Comparison of ENCODE assay signal across 8 mouse cellular contexts in the genomic region with DNA sequence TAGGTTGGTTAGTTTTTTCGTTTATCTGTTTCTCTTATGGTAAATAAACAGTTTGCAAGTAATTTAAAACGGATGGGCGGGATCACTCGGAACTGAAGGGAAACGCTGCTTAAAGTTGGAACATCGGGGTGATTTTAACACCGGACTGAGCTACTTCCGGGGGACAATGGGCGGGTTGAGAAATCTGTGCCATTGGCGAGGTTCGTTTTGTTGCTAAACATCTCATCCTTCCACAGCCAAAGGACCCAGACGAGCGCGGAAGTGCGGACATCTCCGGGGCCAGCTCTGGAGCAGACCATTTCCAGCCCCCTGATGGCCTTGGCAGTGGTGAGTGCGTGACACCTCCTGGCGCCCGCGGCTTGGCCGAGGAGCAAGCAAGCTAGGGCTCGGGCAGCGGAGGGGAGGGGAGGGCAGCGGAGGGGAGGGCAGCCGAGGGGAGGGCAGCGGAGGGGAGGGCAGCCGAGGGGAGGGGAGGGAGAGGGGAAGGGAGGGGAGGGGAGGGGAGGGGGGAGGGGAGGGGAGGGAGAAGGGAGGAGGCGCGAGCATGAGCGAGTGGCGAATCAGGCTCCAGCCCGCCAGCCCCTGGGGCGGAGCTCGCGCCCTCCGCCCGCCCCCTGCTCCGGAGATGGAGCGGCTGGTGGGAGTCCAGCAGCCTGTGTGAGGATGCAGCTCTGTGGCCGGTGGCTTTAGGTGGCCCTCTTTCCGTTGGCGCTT. TPM values are rescaled to one million over a fixed set of nuclear protein-coding genes. Genes with fewer than 3 reads are reported as not detected.
A peak's percentile ranks its signal among the peaks of the same experiment; 100 is the strongest.
DNase-seq lines count a peak whose midpoint lies in the region; ATAC-seq and TF ChIP-seq lines count a peak whose summit lies in the region.

No protein-coding gene starts in this region.

- no peak for TF ChIP-seq POLR2A in ES-Bruce4 (IDR thresholded peaks at IDR 0.05; ENCODE audit: insufficient read depth, low read length)

- TF ChIP-seq EP300 in ES-Bruce4 (IDR thresholded peaks at IDR 0.05; ENCODE audit: insufficient read depth, low read depth, low read length): no peak
- no peak for TF ChIP-seq EP300 in heart, postnatal 0 days (IDR thresholded peaks at IDR 0.05; ENCODE audit: low read depth)
- TF ChIP-seq EP300 in liver, postnatal 0 days (IDR thresholded peaks at IDR 0.05; ENCODE audit: low read depth): no peak

- peak; percentile 98 for ATAC-seq in forebrain, embryonic 12.5 days (ENCODE audit: low FRiP score)
- peak; percentile 93 for ATAC-seq in heart, postnatal 0 days (ENCODE audit: insufficient read depth, low read depth)
- peak; percentile 89 for ATAC-seq in liver, postnatal 0 days
- peak; percentile 99 for ATAC-seq in neural tube, embryonic 14.5 days (ENCODE audit: low read depth)

- peak overlapping the region; percentile 45 for H3K9ac ChIP-seq in ES-Bruce4 (ENCODE audit: low read depth, poor library complexity, severe bottlenecking)
- H3K9ac ChIP-seq in forebrain, embryonic 12.5 days: peak overlapping the region; percentile 61
- peak overlapping the region; percentile 42 for H3K9ac ChIP-seq in heart, postnatal 0 days (replicated peaks; ENCODE audit: low read depth, low read length)
- H3K9ac ChIP-seq in liver, postnatal 0 days (replicated peaks): peak overlapping the region; percentile 58
- peak overlapping the region; percentile 28; the same call in 1 of the 2 replicates for H3K9ac ChIP-seq in neural tube, embryonic 14.5 days (replicated peaks; ENCODE audit: low read depth, low read length)

- H3K36me3 ChIP-seq in ES-Bruce4 (ENCODE audit: control insufficient read depth, insufficient read depth, low read length, poor library complexity, severe bottlenecking): no peaks in the 10 kb centered on the region
- no peaks in the 10 kb centered on the region for H3K36me3 ChIP-seq in forebrain, embryonic 12.5 days (replicated peaks)
- no peaks in the 10 kb centered on the region for H3K36me3 ChIP-seq in heart, postnatal 0 days (replicated peaks; ENCODE audit: control insufficient read depth, insufficient read depth, low read length)
- H3K36me3 ChIP-seq in liver, postnatal 0 days (replicated peaks; ENCODE audit: insufficient read depth, low read length): no peaks in the 10 kb centered on the region
- H3K36me3 ChIP-seq in neural tube, embryonic 14.5 days (ENCODE audit: control insufficient read depth, insufficient read depth, low read length): no peaks in the 10 kb centered on the region

- WGBS in forebrain, embryonic 12.5 days: 18% methylated on average over 26 of the region's 42 CpGs
- WGBS in heart, postnatal 0 days: 14% methylated on average over 33 of the region's 42 CpGs
- WGBS in liver, postnatal 0 days (ENCODE audit: insufficient replicate concordance): 23% methylated on average over 33 of the region's 42 CpGs
- WGBS in neural tube, embryonic 14.5 days: 18% methylated on average over 29 of the region's 42 CpGs

- H3K27me3 ChIP-seq in ES-Bruce4 (ENCODE audit: control insufficient read depth, insufficient read depth, low read length, poor library complexity, severe bottlenecking): peaks cover 1% of the 10 kb centered on the region; the same call in 1 of the 2 replicates
- 0 out of 2 replicates have a peak, but pooled peaks cover 3% of the 10 kb centered on the region for H3K27me3 ChIP-seq in forebrain, embryonic 12.5 days
- H3K27me3 ChIP-seq in heart, postnatal 0 days (ENCODE audit: control insufficient read depth, insufficient read depth, low read length): no peaks in the 10 kb centered on the region
- no peaks in the 10 kb centered on the region for H3K27me3 ChIP-seq in liver, postnatal 0 days (ENCODE audit: insufficient read depth, low read length)
- no peaks in the 10 kb centered on the region for H3K27me3 ChIP-seq in neural tube, embryonic 14.5 days (ENCODE audit: control insufficient read depth, insufficient read depth, low read length)

- H3K9me3 ChIP-seq in ES-Bruce4 (replicated peaks; ENCODE audit: control insufficient read depth, insufficient read depth, low read length, poor library complexity, severe bottlenecking): no peaks in the 10 kb centered on the region
- no peaks in the 10 kb centered on the region for H3K9me3 ChIP-seq in forebrain, embryonic 12.5 days
- no peaks in the 10 kb centered on the region for H3K9me3 ChIP-seq in heart, postnatal 0 days (replicated peaks; ENCODE audit: control insufficient read depth, low read length)
- no peaks in the 10 kb centered on the region for H3K9me3 ChIP-seq in liver, postnatal 0 days (ENCODE audit: low read length)
- H3K9me3 ChIP-seq in neural tube, embryonic 14.5 days (ENCODE audit: control insufficient read depth, low read length): no peaks in the 10 kb centered on the region

- H3K4me2 ChIP-seq in forebrain, embryonic 12.5 days: peak overlapping the region; percentile 47
- H3K4me2 ChIP-seq in heart, postnatal 0 days (ENCODE audit: low read depth, low read length): peak overlapping the region; percentile 60
- H3K4me2 ChIP-seq in liver, postnatal 0 days (ENCODE audit: low read depth, low read length): peak overlapping the region; percentile 70
- peak overlapping the region; percentile 38 for H3K4me2 ChIP-seq in neural tube, embryonic 14.5 days (ENCODE audit: low read depth, low read length)

- no peaks in the 10 kb centered on the region for H3K4me1 ChIP-seq in ES-Bruce4 (ENCODE audit: control insufficient read depth, insufficient read depth, low read length)
- H3K4me1 ChIP-seq in forebrain, embryonic 12.5 days: no peaks in the 10 kb centered on the region
- no peaks in the 10 kb centered on the region for H3K4me1 ChIP-seq in heart, postnatal 0 days (ENCODE audit: control insufficient read depth, insufficient read depth)
- no peaks in the 10 kb centered on the region for H3K4me1 ChIP-seq in liver, postnatal 0 days (ENCODE audit: insufficient read depth)
- no peaks in the 10 kb centered on the region for H3K4me1 ChIP-seq in neural tube, embryonic 14.5 days (ENCODE audit: control insufficient read depth, insufficient read depth, low read length)

- TF ChIP-seq CTCF in ES-Bruce4 (IDR thresholded peaks at IDR 0.05; ENCODE audit: low read depth, low read length): no peak
- no peak for TF ChIP-seq CTCF in heart, postnatal 0 days (IDR thresholded peaks at IDR 0.05; ENCODE audit: low read depth)
- TF ChIP-seq CTCF in liver, postnatal 0 days (IDR thresholded peaks at IDR 0.05; ENCODE audit: low read depth): no peak

- H3K27ac ChIP-seq in ES-Bruce4 (ENCODE audit: insufficient read depth, low read length): peak overlapping the region; percentile 70
- peak overlapping the region; percentile 90 for H3K27ac ChIP-seq in forebrain, embryonic 12.5 days
- peak overlapping the region; percentile 91 for H3K27ac ChIP-seq in heart, postnatal 0 days (ENCODE audit: low read depth)
- peak overlapping the region; percentile 94 for H3K27ac ChIP-seq in liver, postnatal 0 days (ENCODE audit: low read depth)
- H3K27ac ChIP-seq in neural tube, embryonic 14.5 days (ENCODE audit: low read depth, low read length): peak overlapping the region; percentile 79

- DNase-seq in c-Kit-positive CD71-positive TER-119-positive erythroid progenitor cells, embryonic 14.5 days (ENCODE audit: low spot score): peak; percentile 69
- peak; percentile 36 for DNase-seq in heart, postnatal 0 days (ENCODE audit: low spot score)
- DNase-seq in kidney, postnatal 4 days: peak; percentile 76 to 85
- DNase-seq in liver, postnatal 0 days: peak; percentile 75
- peak; percentile 77 for DNase-seq in testis, postnatal 10 days (ENCODE audit: low spot score)

- peak overlapping the region; percentile 88 for H3K4me3 ChIP-seq in ES-Bruce4 (ENCODE audit: low read depth, low read length)
- H3K4me3 ChIP-seq in forebrain, embryonic 12.5 days (replicated peaks): peak overlapping the region; percentile 48
- H3K4me3 ChIP-seq in heart, postnatal 0 days (ENCODE audit: low read depth, low read length): peak overlapping the region; percentile 61
- peak overlapping the region; percentile 59 for H3K4me3 ChIP-seq in liver, postnatal 0 days (ENCODE audit: low read depth, low read length)
- peak overlapping the region; percentile 43 for H3K4me3 ChIP-seq in neural tube, embryonic 14.5 days (ENCODE audit: low read depth, low read length)

RNA-seq across cellular contexts. Expression of a gene that starts 1.6 kb away (rescaled TPM):
- 12.8 and 13.2 TPM in 2 replicates for polyA plus RNA-seq in ES-Bruce4 (2011; ENCODE audit: insufficient read depth, insufficient read length, low read depth, missing spikeins)
- polyA plus RNA-seq in forebrain, embryonic 12.5 days (2016; fragmentation: Nextera tagmentation; extraction: Ambion mirVana): 16.5 and 16.6 TPM in 2 replicates
- total RNA-seq in heart, postnatal 0 days (2014; rRNA removed; ENCODE audit: low replicate concordance): 6.6 and 8.9 TPM in 2 replicates
- polyA plus RNA-seq in heart, postnatal 0 days (2015; fragmentation: Nextera tagmentation; extraction: Ambion mirVana): 6.6 and 7.0 TPM in 2 replicates
- 8.5 and 9.2 TPM in 2 replicates for polyA plus RNA-seq in liver, postnatal 0 days (2015; fragmentation: Nextera tagmentation; extraction: Ambion mirVana)
- polyA plus RNA-seq in neural tube, embryonic 14.5 days (2014; fragmentation: Nextera tagmentation; extraction: Ambion mirVana): 20.9 and 26.1 TPM in 2 replicates

RNA-seq across cellular contexts. Expression of a gene that starts 31.5 kb away (rescaled TPM):
- polyA plus RNA-seq in ES-Bruce4 (2011; ENCODE audit: insufficient read depth, insufficient read length, low read depth, missing spikeins): not detected in 2 replicates
- polyA plus RNA-seq in forebrain, embryonic 12.5 days (2016; fragmentation: Nextera tagmentation; extraction: Ambion mirVana): 0.03 and 0.14 TPM in 2 replicates
- not detected in 2 replicates for total RNA-seq in heart, postnatal 0 days (2014; rRNA removed; ENCODE audit: low replicate concordance)
- polyA plus RNA-seq in heart, postnatal 0 days (2015; fragmentation: Nextera tagmentation; extraction: Ambion mirVana): not detected in 2 replicates
- 0.01 TPM in 1 of 2 replicates, not detected in the other for polyA plus RNA-seq in liver, postnatal 0 days (2015; fragmentation: Nextera tagmentation; extraction: Ambion mirVana)
- polyA plus RNA-seq in neural tube, embryonic 14.5 days (2014; fragmentation: Nextera tagmentation; extraction: Ambion mirVana): 0.04 and 0.06 TPM in 2 replicates

Comparison
In these comparisons a context has a peak if more than half of its experiments do, and no peak if none do; other contexts are left out.
1. Peak in every context shown above with its lines: DNase-seq, ATAC-seq, H3K4me3 ChIP-seq and H3K27ac ChIP-seq.